Mouse (Mus musculus) intestine, embryonic 16.5 days (tissue): ENCODE data around the gene Rps3a1. TPM values are rescaled to one million over a fixed set of nuclear protein-coding genes. Genes with fewer than 3 reads are reported as not detected.

Source experiments
- ATAC-seq: fragments of 200-750 bp; cut with Nextera tagmentation; 2 replicates; pipeline ENCODE4 v1.8.0; 2017; ENCODE audit warnings: moderate TSS enrichment, moderate library complexity
- H3K27ac ChIP-seq: fragments of 300-500 bp; sonication (generic); 2 replicates; pipeline ENCODE4 v1.5.1; 2014; ENCODE audit warnings: mild to moderate bottlenecking, low read length
- H3K27me3 ChIP-seq: fragments of 300-500 bp; sonication (generic); replicated peaks from 2 replicates; pipeline ENCODE4 v1.6.1; 2014; ENCODE audit warnings: low read length, control low read depth, mixed read lengths; ENCODE audit not compliant: control insufficient read depth, insufficient read depth
- H3K36me3 ChIP-seq: fragments of 300-500 bp; sonication (generic); 2 replicates; pipeline ENCODE4 v1.6.1; 2014; ENCODE audit warnings: low read length, control low read depth; ENCODE audit not compliant: control insufficient read depth, insufficient read depth
- H3K4me1 ChIP-seq: fragments of 300-500 bp; sonication (generic); 2 replicates; pipeline ENCODE4 v1.6.1; 2014; ENCODE audit warnings: low read length, control low read depth, mixed read lengths; ENCODE audit not compliant: control insufficient read depth, insufficient read depth
- H3K4me2 ChIP-seq: fragments of 300-500 bp; sonication (generic); 2 replicates; pipeline ENCODE4 v1.6.1; 2014; ENCODE audit warnings: low read depth, low read length, control low read depth
- H3K4me3 ChIP-seq: fragments of 300-500 bp; sonication (generic); 2 replicates; pipeline ENCODE4 v1.5.1; 2014; ENCODE audit warnings: mild to moderate bottlenecking, low read length
- H3K9ac ChIP-seq: fragments of 300-500 bp; sonication (generic); 2 replicates; pipeline ENCODE4 v1.6.1; 2014; ENCODE audit warnings: low read depth, low read length
- H3K9me3 ChIP-seq: fragments of 300-500 bp; sonication (generic); 2 replicates; pipeline ENCODE4 v1.6.1; 2016; ENCODE audit warnings: low read length, control low read depth; ENCODE audit not compliant: control insufficient read depth
- WGBS: fragments of 180-500 bp; shearing (Covaris S2); extraction: QIAGEN DNeasy Blood & Tissue Kit; methylation state at CpG from one replicate; pipeline ENCODE4 v1.1.7; 2014; 5-methylcytosine and 5-hydroxymethylcytosine counted together
- polyA plus RNA-seq: library from polyadenylated mRNA; unstranded; fragments of >200 nt; fragmentation: Nextera tagmentation; extraction: Ambion mirVana; gene quantifications from 2 replicates; pipeline ENCODE4 v1.2.1, GENCODE M21; 2015

Rps3a1 gene
- polyA plus RNA-seq, 1 experiment from 2014 or later = 1,200 TPM

- peaks cover 11% of the 10 kb centered on the region for H3K36me3 ChIP-seq
- no peak for ATAC-seq
Measured at GRCm38 (mm10) chr3:86122156-86122555, 20.3 kb downstream of the Rps3a1 start.

GRCm38 (mm10) chr3:86119237-86119932, 23.1 kb downstream of the Rps3a1 start:
- Histone ChIP-seq H3K27ac (no peak overlapping the region), H3K9ac (no peak overlapping the region), H3K4me1 (no peaks in the 10 kb centered on the region), H3K9me3 (no peaks in the 10 kb centered on the region), H3K36me3 (peaks cover 15% of the 10 kb centered on the region), H3K4me3 (no peak overlapping the region), H3K27me3 (no peaks in the 10 kb centered on the region), H3K4me2 (no peak overlapping the region)
- 68% methylated on average over 16 of the region's 16 CpGs for WGBS
- ATAC-seq = no peak

More at GRCm38 (mm10) chr3:86122156-86122555, 20.3 kb downstream of the Rps3a1 start:
- H3K9ac ChIP-seq = no peak overlapping the region
- H3K9me3 ChIP-seq = no peaks in the 10 kb centered on the region
- H3K4me3 ChIP-seq = no peak overlapping the region
- H3K27ac ChIP-seq = no peak overlapping the region
- no peaks in the 10 kb centered on the region for H3K27me3 ChIP-seq
- no peak overlapping the region for H3K4me2 ChIP-seq
- H3K4me1 ChIP-seq = no peaks in the 10 kb centered on the region

GRCm38 (mm10) chr3:86116951-86117350, 25.6 kb downstream of the Rps3a1 start:
- ATAC-seq = no peak

GRCm38 (mm10) chr3:86114659-86115338, 27.7 kb downstream of the Rps3a1 start:
- no peaks in the 10 kb centered on the region for H3K27me3 ChIP-seq
- H3K27ac ChIP-seq = no peak overlapping the region; the same call in 1 of the 2 replicates
- no peaks in the 10 kb centered on the region for H3K4me1 ChIP-seq
- 46% methylated on average over 12 of the region's 12 CpGs for WGBS
- H3K4me3 ChIP-seq = no peak overlapping the region
- no peaks in the 10 kb centered on the region for H3K9me3 ChIP-seq
- peak; percentile 36 for ATAC-seq
- H3K4me2 ChIP-seq = no peak overlapping the region
- peaks cover 7% of the 10 kb centered on the region; the same call in 1 of the 2 replicates for H3K36me3 ChIP-seq
- no peak overlapping the region for H3K9ac ChIP-seq

More at GRCm38 (mm10) chr3:86116951-86117350, 25.6 kb downstream of the Rps3a1 start:
- no peaks in the 10 kb centered on the region for H3K4me1 ChIP-seq
- no peaks in the 10 kb centered on the region for H3K27me3 ChIP-seq
- peaks cover 9% of the 10 kb centered on the region for H3K36me3 ChIP-seq
- no peak overlapping the region for H3K9ac ChIP-seq
- H3K4me2 ChIP-seq = no peak overlapping the region
- no peaks in the 10 kb centered on the region for H3K9me3 ChIP-seq
- H3K27ac ChIP-seq = no peak overlapping the region
- no peak overlapping the region for H3K4me3 ChIP-seq
- WGBS = 91% methylated on average over 4 of the region's 4 CpGs

GRCm38 (mm10) chr3:86112766-86113165, 29.7 kb downstream of the Rps3a1 start:
- no peaks in the 10 kb centered on the region for H3K27me3 ChIP-seq
- WGBS = 92% methylated on average over 7 of the region's 7 CpGs
- no peak overlapping the region for H3K9ac ChIP-seq
- H3K27ac ChIP-seq = no peak overlapping the region
- H3K4me3 ChIP-seq = no peak overlapping the region
- H3K4me2 ChIP-seq = no peak overlapping the region
- H3K4me1 ChIP-seq = no peaks in the 10 kb centered on the region
- no peaks in the 10 kb centered on the region for H3K9me3 ChIP-seq
- ATAC-seq = no peak
- peaks cover 7% of the 10 kb centered on the region; the same call in 1 of the 2 replicates for H3K36me3 ChIP-seq

- peak; percentile 43 for ATAC-seq
- 20% methylated on average over 10 of the region's 10 CpGs for WGBS
- peaks cover 9% of the 10 kb centered on the region for H3K36me3 ChIP-seq
- H3K4me3 ChIP-seq = no peak overlapping the region
- H3K27me3 ChIP-seq = no peaks in the 10 kb centered on the region
- H3K4me1 ChIP-seq = 0 out of 2 replicates have a peak, but pooled peaks cover 4% of the 10 kb centered on the region
- no peak overlapping the region for H3K27ac ChIP-seq
- no peak overlapping the region for H3K4me2 ChIP-seq
- H3K9ac ChIP-seq = no peak overlapping the region
- no peaks in the 10 kb centered on the region for H3K9me3 ChIP-seq
Measured at GRCm38 (mm10) chr3:86110077-86110476, 32.4 kb downstream of the Rps3a1 start.

- WGBS = 85% methylated on average over 7 of the region's 7 CpGs
- 0 out of 2 replicates have a peak, but pooled peaks cover 4% of the 10 kb centered on the region for H3K4me1 ChIP-seq
- no peak overlapping the region for H3K27ac ChIP-seq
- H3K4me2 ChIP-seq = no peak overlapping the region
- no peak for ATAC-seq
- no peaks in the 10 kb centered on the region for H3K27me3 ChIP-seq
- H3K9me3 ChIP-seq = no peaks in the 10 kb centered on the region
- peaks cover 9% of the 10 kb centered on the region for H3K36me3 ChIP-seq
- no peak overlapping the region for H3K9ac ChIP-seq
- H3K4me3 ChIP-seq = no peak overlapping the region
Measured at GRCm38 (mm10) chr3:86109099-86109498, 33.4 kb downstream of the Rps3a1 start.

GRCm38 (mm10) chr3:86108576-86108975, 33.9 kb downstream of the Rps3a1 start:
- WGBS = 77% methylated on average over 4 of the region's 4 CpGs
- Histone ChIP-seq H3K4me1 (0 out of 2 replicates have a peak, but pooled peaks cover 4% of the 10 kb centered on the region), H3K27ac (no peak overlapping the region), H3K36me3 (peaks cover 9% of the 10 kb centered on the region), H3K4me2 (no peak overlapping the region), H3K27me3 (no peaks in the 10 kb centered on the region), H3K9ac (no peak overlapping the region), H3K4me3 (no peak overlapping the region), H3K9me3 (no peaks in the 10 kb centered on the region)
- peak; percentile 88 for ATAC-seq

- Histone ChIP-seq H3K4me1 (0 out of 2 replicates have a peak, but pooled peaks cover 4% of the 10 kb centered on the region), H3K36me3 (peaks cover 9% of the 10 kb centered on the region), H3K4me2 (no peak overlapping the region), H3K9ac (no peak overlapping the region), H3K27me3 (no peaks in the 10 kb centered on the region), H3K9me3 (no peaks in the 10 kb centered on the region), H3K27ac (no peak overlapping the region), H3K4me3 (no peak overlapping the region)
- 74% methylated on average over 8 of the region's 8 CpGs for WGBS
- peak; percentile 86 for ATAC-seq
Measured at GRCm38 (mm10) chr3:86107637-86108539, 34.6 kb downstream of the Rps3a1 start.
